Mouse (Mus musculus): ENCODE results near the gene Mfap1b. TPM values are rescaled to one million over a fixed set of nuclear protein-coding genes. Genes with fewer than 3 reads are reported as not detected.
"Not testable (repeated sequence)": the region's sequence is repeated elsewhere in the genome, so short reads cannot be mapped to it uniquely, and the experiment has no call there.

Gene Mfap1b
- polyA plus RNA-seq (2016; fragmentation: Nextera tagmentation; extraction: Ambion mirVana) = 53.2 and 55.4 TPM in 2 replicates

GRCm38 (mm10) chr2:121473301-121474179, at the start of gene Mfap1b:
TSS of gene Mfap1b (minus strand) at chr2:121474067.
- Histone ChIP-seq H3K36me3 (replicated peaks) (peaks cover 12% of the 10 kb centered on the region), H3K27ac (replicated peaks) (peak within 1 kb of the TSS; percentile 63), H3K4me3 (peak within 1 kb of the TSS; percentile 68)
- DNase-seq (ENCODE audit: low spot score) = peak; percentile 85
- not testable (repeated sequence) for H3K27me3 ChIP-seq (replicated peaks; ENCODE audit: low read depth, poor library complexity, severe bottlenecking); H3K4me1 ChIP-seq; H3K9me3 ChIP-seq
- 6% methylated on average over 41 of the region's 41 CpGs for WGBS

DNA sequence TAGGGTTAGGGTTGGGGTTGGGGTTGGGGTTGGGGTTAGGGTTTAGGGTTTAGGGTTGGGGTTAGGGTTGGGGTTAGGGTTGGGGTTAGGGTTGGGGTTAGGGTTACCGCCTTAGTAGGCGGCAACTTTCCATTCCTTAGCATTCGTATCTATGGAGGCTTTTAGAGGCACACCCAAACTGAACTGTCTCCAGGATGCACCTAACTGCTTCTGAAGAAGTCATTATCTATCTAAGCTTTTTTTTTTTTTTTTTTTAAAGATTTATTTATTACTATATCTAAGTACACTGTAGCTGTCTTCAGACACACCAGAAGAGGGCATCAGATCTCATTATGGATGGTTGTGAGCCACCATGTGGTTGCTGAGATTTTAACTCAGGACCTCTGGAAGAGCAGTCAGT, 49.0 kb upstream of the Mfap1b start:
- WGBS = 95% methylated on average over 3 of the region's 3 CpGs
- DNase-seq (ENCODE audit: low spot score) = not testable (repeated sequence)
- peaks cover 85% of the 10 kb centered on the region for H3K36me3 ChIP-seq (replicated peaks)

DNA sequence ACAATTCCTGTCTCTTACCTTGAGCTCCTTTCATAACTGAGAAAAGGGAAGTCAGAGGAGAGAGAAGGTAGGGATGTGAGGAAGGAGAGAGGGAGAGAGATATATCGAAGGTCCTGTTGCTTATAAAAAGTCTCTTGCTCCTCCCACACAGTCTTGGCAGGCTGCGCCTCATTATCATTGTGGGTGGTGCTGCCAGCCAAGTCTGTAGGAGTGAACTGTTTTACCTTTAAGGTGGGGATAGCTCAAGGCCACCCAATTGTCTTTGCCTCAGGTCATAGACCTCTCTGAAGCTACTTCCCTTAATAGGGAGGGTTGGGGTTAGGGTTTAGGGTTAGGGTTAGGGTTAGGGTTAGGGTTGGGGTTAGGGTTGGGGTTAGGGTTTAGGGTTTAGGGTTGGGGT, 48.1 kb upstream of the Mfap1b start:
- no peak for DNase-seq (ENCODE audit: low spot score)
- WGBS = 97% methylated on average over 2 of the region's 2 CpGs
- Histone ChIP-seq H3K27ac (replicated peaks) (no peak overlapping the region), H3K27me3 (replicated peaks; ENCODE audit: low read depth, poor library complexity, severe bottlenecking) (no peaks in the 10 kb centered on the region), H3K36me3 (replicated peaks) (peaks cover 90% of the 10 kb centered on the region), H3K4me3 (no peak overlapping the region), H3K4me1 (no peaks in the 10 kb centered on the region), H3K9me3 (0 out of 2 replicates have a peak, but pooled peaks cover 2% of the 10 kb centered on the region)

More for the DNA sequence above, 49.0 kb upstream of the Mfap1b start:
- H3K4me1 ChIP-seq; H3K9me3 ChIP-seq; H3K27me3 ChIP-seq (replicated peaks; ENCODE audit: low read depth, poor library complexity, severe bottlenecking); H3K4me3 ChIP-seq; H3K27ac ChIP-seq (replicated peaks): not testable (repeated sequence)

GRCm38 (mm10) chr2:121518711-121519110, 44.8 kb upstream of the Mfap1b start:
- not testable (repeated sequence) for H3K27ac ChIP-seq (replicated peaks); DNase-seq (ENCODE audit: low spot score); H3K9me3 ChIP-seq; H3K4me1 ChIP-seq; H3K4me3 ChIP-seq; H3K27me3 ChIP-seq (replicated peaks; ENCODE audit: low read depth, poor library complexity, severe bottlenecking)
- WGBS = 93% methylated on average over 4 of the region's 4 CpGs
- H3K36me3 ChIP-seq (replicated peaks) = peaks cover 87% of the 10 kb centered on the region

GRCm38 (mm10) chr2:121518106-121518505, 44.2 kb upstream of the Mfap1b start:
- no peak overlapping the region for H3K27ac ChIP-seq (replicated peaks)
- no peaks in the 10 kb centered on the region for H3K4me1 ChIP-seq
- DNase-seq (ENCODE audit: low spot score) = no peak
- H3K9me3 ChIP-seq = 0 out of 2 replicates have a peak, but pooled peaks cover 2% of the 10 kb centered on the region
- no peak overlapping the region for H3K4me3 ChIP-seq
- H3K36me3 ChIP-seq (replicated peaks) = peaks cover 86% of the 10 kb centered on the region
- H3K27me3 ChIP-seq (replicated peaks; ENCODE audit: low read depth, poor library complexity, severe bottlenecking) = no peaks in the 10 kb centered on the region
- 93% methylated on average over 5 of the region's 5 CpGs for WGBS

- Histone ChIP-seq H3K27ac (replicated peaks) (no peak overlapping the region), H3K36me3 (replicated peaks) (peaks cover 88% of the 10 kb centered on the region), H3K27me3 (replicated peaks; ENCODE audit: low read depth, poor library complexity, severe bottlenecking) (no peaks in the 10 kb centered on the region), H3K4me1 (peaks cover 6% of the 10 kb centered on the region), H3K9me3 (no peaks in the 10 kb centered on the region), H3K4me3 (no peak overlapping the region)
- WGBS = 92% methylated on average over 4 of the region's 4 CpGs
- DNase-seq (ENCODE audit: low spot score) = no peak
Observed at GRCm38 (mm10) chr2:121514211-121514610, 40.3 kb upstream of the Mfap1b start.

DNA sequence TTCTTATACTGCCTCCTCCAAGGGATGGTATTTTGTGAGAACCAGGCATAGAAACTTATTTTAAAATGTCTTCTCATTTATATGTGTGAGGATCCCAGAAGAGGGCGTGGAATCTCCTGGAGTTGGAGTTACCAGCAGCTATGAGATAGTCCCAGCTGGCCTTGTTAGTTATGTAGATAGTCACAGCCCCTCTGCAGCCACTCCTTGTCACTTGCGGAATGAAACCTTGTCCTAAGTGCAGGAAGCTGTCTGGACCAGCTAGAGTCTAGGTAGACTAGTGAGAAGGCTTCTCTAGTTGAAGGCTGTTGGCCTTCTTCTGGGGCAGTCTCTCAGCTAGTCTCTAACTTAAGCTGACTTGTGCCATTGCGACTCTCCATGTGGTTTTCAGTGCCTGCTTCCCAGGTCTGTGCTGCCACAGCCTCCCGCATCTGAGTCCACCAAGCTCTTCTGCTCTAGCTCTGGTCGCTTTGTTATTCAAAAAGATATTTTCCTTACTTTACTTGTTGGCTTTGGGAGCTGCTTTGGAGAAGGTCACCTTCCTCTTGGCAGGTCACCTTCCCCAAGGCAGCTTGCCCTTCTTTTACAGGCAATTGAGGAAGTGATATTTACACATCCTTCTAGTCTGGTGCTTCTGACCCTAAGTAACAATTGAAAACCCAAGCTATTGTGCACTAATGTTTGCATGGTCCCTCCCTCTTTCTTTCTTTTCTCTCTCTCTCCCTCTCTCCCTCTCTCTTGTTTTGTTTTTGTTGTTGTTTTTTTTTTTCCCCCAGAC, 39.3 kb upstream of the Mfap1b start:
- not testable (repeated sequence) for H3K4me3 ChIP-seq; H3K27ac ChIP-seq (replicated peaks); H3K4me1 ChIP-seq; H3K27me3 ChIP-seq (replicated peaks; ENCODE audit: low read depth, poor library complexity, severe bottlenecking); DNase-seq (ENCODE audit: low spot score); H3K9me3 ChIP-seq
- peaks cover 88% of the 10 kb centered on the region for H3K36me3 ChIP-seq (replicated peaks)
- 92% methylated on average over 5 of the region's 5 CpGs for WGBS

DNA sequence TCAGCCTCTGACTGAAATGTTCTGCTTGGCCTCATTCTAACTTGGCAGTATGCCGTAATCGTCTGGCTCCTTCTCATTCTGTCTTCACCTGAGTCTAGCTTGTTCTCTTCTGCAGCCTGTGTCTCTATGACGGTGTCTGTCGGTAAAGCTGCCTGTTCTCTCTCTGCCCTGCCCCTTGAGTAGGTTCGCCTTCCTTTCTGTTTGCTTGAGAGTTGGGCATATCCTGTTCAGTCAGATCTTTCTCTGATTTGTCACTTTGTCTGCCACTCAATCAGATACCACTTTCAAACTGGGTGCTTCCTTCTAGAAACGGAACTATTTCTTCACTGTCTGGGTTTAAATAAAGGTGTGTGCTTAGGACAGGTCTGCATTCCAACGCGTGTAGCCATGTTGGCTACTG, 37.5 kb upstream of the Mfap1b start:
- no peak overlapping the region for H3K4me3 ChIP-seq
- no peaks in the 10 kb centered on the region for H3K9me3 ChIP-seq
- H3K4me1 ChIP-seq = peaks cover 18% of the 10 kb centered on the region
- no peaks in the 10 kb centered on the region for H3K27me3 ChIP-seq (replicated peaks; ENCODE audit: low read depth, poor library complexity, severe bottlenecking)
- H3K36me3 ChIP-seq (replicated peaks) = peaks cover 71% of the 10 kb centered on the region
- no peak overlapping the region for H3K27ac ChIP-seq (replicated peaks)
- DNase-seq (ENCODE audit: low spot score) = no peak
- 95% methylated on average over 8 of the region's 8 CpGs for WGBS

GRCm38 (mm10) chr2:121509584-121509983, 35.7 kb upstream of the Mfap1b start:
- Histone ChIP-seq H3K27ac (replicated peaks) (peak overlapping the region; percentile 48; the same call in 1 of the 2 replicates), H3K4me3 (peak overlapping the region; percentile 51), H3K27me3 (replicated peaks; ENCODE audit: low read depth, poor library complexity, severe bottlenecking) (no peaks in the 10 kb centered on the region), H3K9me3 (no peaks in the 10 kb centered on the region), H3K36me3 (replicated peaks) (peaks cover 60% of the 10 kb centered on the region), H3K4me1 (peaks cover 18% of the 10 kb centered on the region)
- WGBS = 14% methylated on average over 16 of the region's 16 CpGs
- peak; percentile 71 for DNase-seq (ENCODE audit: low spot score)

DNA sequence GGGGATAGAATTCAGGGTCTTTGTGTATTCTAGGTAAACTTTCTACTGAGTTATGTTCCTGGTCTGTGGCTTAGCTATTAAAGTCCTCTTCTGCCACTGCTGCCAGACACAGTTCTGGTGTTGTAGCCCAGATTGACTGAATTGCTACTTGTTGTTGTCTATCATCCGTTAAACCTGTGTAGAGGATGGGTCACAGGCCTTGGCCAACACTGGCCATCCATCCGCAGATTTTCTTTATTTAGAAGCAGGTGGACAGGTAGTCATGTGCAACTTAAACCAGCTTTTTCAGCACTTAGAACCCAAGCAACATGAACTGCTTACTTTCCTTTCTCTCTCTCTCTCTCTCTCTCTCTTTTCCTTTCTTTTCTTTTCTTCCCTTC, 34.1 kb upstream of the Mfap1b start:
- H3K27ac ChIP-seq (replicated peaks) = no peak overlapping the region

GRCm38 (mm10) chr2:121507173-121507950, 33.5 kb upstream of the Mfap1b start:
- H3K27me3 ChIP-seq (replicated peaks; ENCODE audit: low read depth, poor library complexity, severe bottlenecking) = no peaks in the 10 kb centered on the region
- peak overlapping the region; percentile 67 for H3K4me3 ChIP-seq
- H3K36me3 ChIP-seq (replicated peaks) = peaks cover 54% of the 10 kb centered on the region
- DNase-seq (ENCODE audit: low spot score) = no peak
- WGBS = 33% methylated on average over 12 of the region's 12 CpGs
- peak overlapping the region; percentile 41; the same call in 1 of the 2 replicates for H3K27ac ChIP-seq (replicated peaks)
- no peaks in the 10 kb centered on the region for H3K9me3 ChIP-seq
- peaks cover 18% of the 10 kb centered on the region for H3K4me1 ChIP-seq

More for the DNA sequence above, 34.1 kb upstream of the Mfap1b start:
- Histone ChIP-seq H3K9me3 (no peaks in the 10 kb centered on the region), H3K27me3 (replicated peaks; ENCODE audit: low read depth, poor library complexity, severe bottlenecking) (no peaks in the 10 kb centered on the region), H3K4me1 (peaks cover 18% of the 10 kb centered on the region), H3K36me3 (replicated peaks) (peaks cover 57% of the 10 kb centered on the region), H3K4me3 (peak overlapping the region; percentile 67)
- WGBS = 86% methylated on average over 2 of the region's 2 CpGs
- no peak for DNase-seq (ENCODE audit: low spot score)

All from embryonic facial prominence, embryonic 10.5 days (tissue).